Mouse (Mus musculus): Measurements from ENCODE around the gene Dusp11. TPM values are rescaled to one million over a fixed set of nuclear protein-coding genes. Genes with fewer than 3 reads are reported as not detected.
"Not testable (repeated sequence)": the region's sequence is repeated elsewhere in the genome, so short reads cannot be mapped to it uniquely, and the experiment has no call there.

Gene Dusp11
- polyA plus RNA-seq, 1 experiment = 39.0 TPM

DNA sequence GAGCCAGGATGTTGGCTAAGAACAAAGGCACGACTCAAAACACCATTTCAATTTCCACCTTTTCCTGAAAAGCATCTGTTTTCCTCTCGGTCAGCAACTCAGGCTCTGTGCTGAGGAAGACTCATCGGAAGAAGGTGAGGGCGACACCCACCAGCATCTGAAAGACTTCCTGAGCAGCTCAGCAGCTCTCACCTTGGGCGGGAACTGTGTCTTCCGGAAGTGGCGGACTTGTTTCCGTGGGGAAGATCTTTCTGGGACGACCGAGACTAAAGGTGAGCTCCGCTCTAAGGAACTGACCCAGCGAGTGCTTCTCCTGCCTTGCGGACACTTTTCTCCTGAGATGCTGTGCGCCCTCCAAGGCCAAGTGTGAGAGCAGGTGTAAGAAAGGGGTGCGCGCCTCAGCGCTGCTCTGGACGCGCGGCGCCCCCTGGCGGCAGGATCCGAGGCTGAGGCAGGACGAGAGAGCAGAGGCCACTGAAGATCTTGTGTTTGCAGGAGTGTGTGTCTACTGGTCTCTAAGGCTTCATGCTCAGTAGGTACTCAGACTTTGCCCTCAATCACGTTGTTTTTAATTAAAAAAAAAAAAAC is 66.3 kb downstream of the Dusp11 start:
- not testable (repeated sequence) for DNase-seq (ENCODE audit: low read depth)

Other genes with a start within 250 kb of the Dusp11 start
- gene Nat8f7, start 248.5 kb downstream of the Dusp11 start, polyA plus RNA-seq (2012; rRNA removed) = 0.15 and 0.19 TPM in 2 replicates
- gene Nat8f3, start 195.9 kb downstream of the Dusp11 start, polyA plus RNA-seq (2012; rRNA removed) = 0.31 and 0.43 TPM in 2 replicates
- not detected in 2 replicates for gene Nat8f6, start 140.7 kb downstream of the Dusp11 start, polyA plus RNA-seq (2012; rRNA removed)
- not detected in 2 replicates for gene Nat8f5, start 140.7 kb downstream of the Dusp11 start, polyA plus RNA-seq (2012; rRNA removed)
- gene Nat8, start 129.6 kb downstream of the Dusp11 start, polyA plus RNA-seq (2012; rRNA removed) = 0.38 and 0.61 TPM in 2 replicates
- 0.03 and 0.27 TPM in 2 replicates for gene Nat8f2, start 92.5 kb downstream of the Dusp11 start, polyA plus RNA-seq (2012; rRNA removed)
- 2.9 and 3.1 TPM in 2 replicates for gene Nat8f4, start 56.8 kb downstream of the Dusp11 start, polyA plus RNA-seq (2012; rRNA removed)
- 16.1 and 16.8 TPM in 2 replicates for gene Tprkb, start 49.8 kb downstream of the Dusp11 start, polyA plus RNA-seq (2012; rRNA removed)
- gene Nat8f1, start 46.0 kb downstream of the Dusp11 start, polyA plus RNA-seq (2012; rRNA removed) = 17.8 and 29.3 TPM in 2 replicates
- gene Figla, start 54.5 kb upstream of the Dusp11 start, polyA plus RNA-seq (2012; rRNA removed) = not detected in 2 replicates
- gene Add2, start 67.0 kb upstream of the Dusp11 start, polyA plus RNA-seq (2012; rRNA removed) = 0.14 and 0.23 TPM in 2 replicates
- gene Tgfa, start 233.6 kb upstream of the Dusp11 start, polyA plus RNA-seq (2012; rRNA removed) = 3.5 and 5.5 TPM in 2 replicates